Mouse (Mus musculus) kidney, adult 2 months (tissue): Measurements from ENCODE around the gene Ptpn14. TPM values are rescaled to one million over a fixed set of nuclear protein-coding genes. Genes with fewer than 3 reads are reported as not detected.

Source experiments
- DNase-seq: peaks from one replicate; pipeline ENCODE4 v3.0.0; 2021
- H3K27ac ChIP-seq: fragments of 200-500 bp; 2 replicates; pipeline ENCODE4 v1.5.1; 2012; ENCODE audit warnings: low read depth, low read length, control low read depth, inconsistent platforms; ENCODE audit not compliant: insufficient read depth
- H3K27me3 ChIP-seq: fragments of 200-500 bp; replicated peaks from 2 replicates; pipeline ENCODE4 v1.6.1; 2012; ENCODE audit warnings: mild to moderate bottlenecking, moderate library complexity, low read length, inconsistent platforms; ENCODE audit not compliant: control insufficient read depth, insufficient read depth
- H3K36me3 ChIP-seq: fragments of 200-500 bp; 2 replicates; pipeline ENCODE4 v1.6.1; 2012; ENCODE audit warnings: mild to moderate bottlenecking, moderate library complexity, low read length, inconsistent platforms; ENCODE audit not compliant: control insufficient read depth, insufficient read depth
- H3K4me1 ChIP-seq: fragments of 200-500 bp; 2 replicates; pipeline ENCODE4 v1.6.1; 2011; ENCODE audit warnings: low read length; ENCODE audit not compliant: control insufficient read depth, insufficient read depth
- H3K4me3 ChIP-seq: fragments of 200-500 bp; 2 replicates; pipeline ENCODE4 v1.5.1; 2011; ENCODE audit warnings: mild to moderate bottlenecking, low read depth, low read length, control low read depth; ENCODE audit not compliant: insufficient read depth
- CTCF ChIP-seq: fragments of 200-500 bp; conservative IDR thresholded peaks from 2 replicates; pipeline ENCODE4 v1.5.1; 2011; ENCODE audit warnings: low read depth, mild to moderate bottlenecking, control low read depth, low read length, moderate library complexity, mixed read lengths; ENCODE audit not compliant: insufficient read depth, insufficient read length
- POLR2A ChIP-seq: fragments of 200-500 bp; IDR thresholded peaks from one replicate; pipeline ENCODE4 v1.6.1; 2011; ENCODE audit warnings: low read depth, low read length, control low read depth
- WGBS: fragments of 180-500 bp; shearing (Covaris S2); methylation state at CpG from one replicate; pipeline ENCODE4 v1.1.7; 2018; 5-methylcytosine and 5-hydroxymethylcytosine counted together
- polyA plus RNA-seq: library from polyadenylated mRNA; depleted of rRNA; stranded (reverse); fragments of >200 nt; gene quantifications from 2 replicates; pipeline ENCODE4 v1.2.3, GENCODE M21; 2012

The Ptpn14 gene
- polyA plus RNA-seq, 1 experiment, result 11.2 TPM

DNA sequence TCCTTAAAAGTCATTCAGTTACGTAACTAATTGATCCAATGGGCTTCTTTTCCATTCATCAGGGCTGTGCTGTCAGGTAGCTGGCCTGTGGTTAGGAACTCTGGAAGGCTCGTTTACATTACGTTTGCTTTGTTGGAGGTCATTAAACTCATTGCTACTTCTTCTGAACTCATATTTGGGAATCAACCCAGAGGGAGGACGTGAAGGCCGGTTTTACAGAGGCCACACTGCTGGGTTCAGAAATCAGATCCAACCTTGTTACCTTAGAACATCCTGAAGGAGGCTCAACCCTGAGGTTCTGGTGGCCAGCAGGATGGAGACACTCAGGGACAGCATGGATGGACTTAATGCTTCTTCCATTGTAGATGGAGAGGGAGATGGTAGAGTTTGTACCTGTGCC is 124.0 kb downstream of the Ptpn14 start:
- Histone ChIP-seq H3K4me3 (no peak overlapping the region), H3K27me3 (no peaks in the 10 kb centered on the region), H3K27ac (no peak overlapping the region), H3K4me1 (no peaks in the 10 kb centered on the region), H3K36me3 (no peaks in the 10 kb centered on the region)
- TF ChIP-seq CTCF (no peak), POLR2A (no peak)
- DNase-seq, result no peak
- WGBS, result 79% methylated on average over 5 of the region's 5 CpGs

DNA sequence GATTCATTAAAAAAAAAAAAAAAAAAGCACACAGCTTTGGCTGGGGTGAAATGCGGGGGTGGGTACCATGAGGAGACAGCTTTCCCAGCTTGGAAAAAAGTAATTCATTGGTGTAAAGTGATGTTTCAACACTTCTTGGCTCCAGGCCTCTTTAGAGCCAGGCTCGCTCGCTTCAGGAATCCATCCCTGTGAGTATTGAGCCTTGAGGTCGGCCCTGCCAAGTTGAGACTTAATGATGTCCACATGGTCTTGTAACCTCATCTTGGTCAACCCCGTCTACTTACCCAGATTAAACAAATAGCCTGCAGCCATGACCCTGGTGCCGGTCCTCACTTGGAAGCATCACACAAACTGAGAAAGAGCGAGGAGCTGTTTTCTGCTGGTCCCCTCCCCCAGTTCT is 124.4 kb downstream of the Ptpn14 start:
- Histone ChIP-seq H3K36me3 (no peaks in the 10 kb centered on the region), H3K27ac (no peak overlapping the region), H3K27me3 (no peaks in the 10 kb centered on the region), H3K4me1 (no peaks in the 10 kb centered on the region), H3K4me3 (no peak overlapping the region)
- 82% methylated on average over 7 of the region's 7 CpGs for WGBS
- no peak for DNase-seq
- no peak for TF ChIP-seq POLR2A
- no peak for TF ChIP-seq CTCF

DNA sequence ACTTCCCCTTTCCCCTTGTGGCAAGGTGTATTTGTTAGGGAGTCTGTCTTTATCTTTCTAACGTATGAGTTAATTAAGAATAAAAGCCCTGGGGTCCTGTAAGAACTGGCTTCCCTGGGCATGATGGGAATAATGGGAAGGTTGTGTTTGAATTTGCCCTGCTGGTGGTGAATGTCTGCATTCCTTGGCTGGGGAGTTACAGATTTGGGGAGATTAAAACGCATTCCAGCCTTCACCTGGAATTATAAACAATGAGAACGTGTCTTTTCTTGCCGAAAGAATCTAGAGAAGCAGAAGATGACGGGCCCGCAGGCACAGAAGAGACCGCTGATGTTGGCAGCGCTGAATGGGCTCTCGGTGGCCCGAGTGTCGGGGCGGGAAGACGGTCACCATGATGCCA is 126.6 kb downstream of the Ptpn14 start:
- H3K36me3 ChIP-seq, result no peaks in the 10 kb centered on the region
- H3K4me3 ChIP-seq, result no peak overlapping the region
- 88% methylated on average over 13 of the region's 13 CpGs for WGBS

DNA sequence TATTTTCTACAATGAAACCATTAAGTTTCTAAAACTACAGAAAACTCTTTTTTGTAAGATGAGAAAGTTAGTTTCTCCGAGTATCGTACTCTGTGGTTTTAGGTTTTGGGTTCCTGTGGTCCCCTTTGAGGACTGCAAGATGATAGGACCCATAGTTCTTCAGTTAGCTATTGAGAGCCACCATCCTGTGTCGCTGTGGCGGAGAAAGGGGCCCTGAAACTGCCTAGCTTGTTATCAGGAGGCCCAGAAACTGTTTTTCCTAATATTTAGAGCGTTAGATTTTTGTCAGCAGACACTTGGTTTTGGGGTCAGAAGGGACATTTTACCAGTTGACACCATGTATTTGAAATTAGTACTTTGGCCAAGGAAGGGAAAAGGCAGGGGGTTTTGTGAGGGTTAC is 127.7 kb downstream of the Ptpn14 start:
- H3K27me3 ChIP-seq, result no peaks in the 10 kb centered on the region
- DNase-seq, result no peak
- no peaks in the 10 kb centered on the region for H3K36me3 ChIP-seq
- H3K4me3 ChIP-seq, result no peak overlapping the region
- no peak overlapping the region for H3K27ac ChIP-seq
- 96% methylated on average over 5 of the region's 5 CpGs for WGBS
- TF ChIP-seq POLR2A (no peak), CTCF (no peak)
- no peaks in the 10 kb centered on the region for H3K4me1 ChIP-seq

More for the DNA sequence above, 126.6 kb downstream of the Ptpn14 start:
- no peak for DNase-seq
- H3K27me3 ChIP-seq, result no peaks in the 10 kb centered on the region
- no peaks in the 10 kb centered on the region for H3K4me1 ChIP-seq
- H3K27ac ChIP-seq, result no peak overlapping the region
- TF ChIP-seq CTCF (no peak), POLR2A (no peak)

DNA sequence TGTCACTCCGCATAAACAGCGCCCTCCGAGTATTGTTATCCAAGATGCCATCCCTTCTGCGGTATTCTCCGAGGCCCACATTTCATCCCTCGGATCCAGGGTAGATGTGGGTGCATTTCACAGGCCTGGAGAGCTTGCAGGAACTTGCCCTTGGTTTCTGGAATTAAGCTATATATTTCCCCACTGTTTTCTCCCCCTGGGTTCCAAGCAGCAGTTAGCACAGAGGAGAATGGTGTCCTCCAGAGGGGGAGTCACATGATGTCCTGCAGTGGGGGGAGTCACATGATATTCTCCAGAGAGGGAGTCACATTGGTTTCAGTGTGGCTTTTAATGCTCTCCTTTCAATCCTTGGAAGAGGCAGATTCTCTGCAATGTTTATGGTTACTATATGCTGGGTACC is 130.3 kb downstream of the Ptpn14 start:
- H3K27ac ChIP-seq, result no peak overlapping the region
- H3K4me1 ChIP-seq, result no peaks in the 10 kb centered on the region
- DNase-seq, result no peak
- H3K27me3 ChIP-seq, result no peaks in the 10 kb centered on the region
- no peak for TF ChIP-seq CTCF
- TF ChIP-seq POLR2A, result no peak
- no peak overlapping the region for H3K4me3 ChIP-seq
- WGBS, result 92% methylated on average over 6 of the region's 6 CpGs
- H3K36me3 ChIP-seq, result no peaks in the 10 kb centered on the region

DNA sequence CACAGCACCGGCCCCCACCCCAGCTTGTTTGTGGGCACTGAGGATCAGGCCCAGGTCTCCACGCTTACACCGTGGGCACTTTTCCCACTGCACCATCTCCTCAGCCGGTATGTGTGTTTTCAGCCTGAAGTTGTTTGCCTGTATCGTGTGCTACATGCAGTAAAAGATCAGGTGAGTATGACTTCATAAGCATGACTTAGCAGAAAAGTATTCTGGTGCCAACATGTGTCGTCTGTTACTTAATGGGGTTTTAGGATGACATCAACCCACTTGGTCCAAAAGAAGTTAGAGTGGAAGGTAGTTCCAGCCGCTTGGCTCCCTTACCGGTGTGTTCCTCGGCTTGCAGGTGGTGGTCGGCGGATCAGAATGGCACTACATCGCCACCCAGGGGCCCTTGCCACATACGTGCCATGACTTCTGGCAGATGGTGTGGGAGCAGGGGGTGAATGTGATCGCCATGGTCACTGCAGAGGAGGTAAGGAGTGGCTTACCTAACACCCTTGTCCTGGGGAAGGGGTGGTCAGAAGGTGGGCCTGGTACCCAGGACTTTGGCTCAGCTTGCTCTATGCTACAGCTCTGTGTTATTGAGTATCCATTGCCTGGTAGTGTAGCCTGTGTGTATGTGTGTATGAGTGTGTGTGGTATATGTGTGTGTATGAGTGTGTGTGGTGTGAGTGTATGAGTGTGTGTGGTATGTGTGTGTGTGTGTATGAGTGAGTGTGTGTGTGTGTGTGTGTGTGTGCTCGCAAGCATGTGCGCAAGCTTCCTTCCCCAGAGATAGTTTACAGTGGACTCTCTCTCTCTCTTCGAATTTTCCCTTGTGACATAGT is 132.3 kb downstream of the Ptpn14 start:
- 79% methylated on average over 17 of the region's 17 CpGs for WGBS
- Histone ChIP-seq H3K27me3 (no peaks in the 10 kb centered on the region), H3K4me3 (no peak overlapping the region), H3K27ac (no peak overlapping the region), H3K36me3 (no peaks in the 10 kb centered on the region), H3K4me1 (no peaks in the 10 kb centered on the region)
- no peak for DNase-seq
- TF ChIP-seq CTCF (no peak; the same call in 1 of the 2 replicates), POLR2A (no peak)

DNA sequence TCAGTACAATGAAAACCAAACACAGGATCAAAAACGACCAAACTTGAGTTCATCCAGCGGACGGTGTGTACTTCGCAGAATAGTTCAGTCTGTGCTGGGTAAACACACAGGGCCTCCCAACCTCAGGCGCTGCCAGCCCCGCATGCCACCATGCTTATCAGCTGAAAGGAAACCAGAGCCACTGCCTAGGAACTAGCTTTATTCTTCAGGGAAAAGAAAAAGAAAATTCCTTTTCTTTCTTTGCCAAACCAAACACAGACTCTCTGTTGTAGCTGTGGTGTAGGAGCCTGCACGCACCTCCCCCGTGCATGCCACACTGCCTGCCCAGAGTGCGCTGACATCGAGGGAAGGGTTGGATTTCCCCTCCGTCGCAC is 132.9 kb downstream of the Ptpn14 start:
- Histone ChIP-seq H3K4me1 (no peaks in the 10 kb centered on the region), H3K36me3 (no peaks in the 10 kb centered on the region), H3K27ac (no peak overlapping the region), H3K4me3 (no peak overlapping the region), H3K27me3 (no peaks in the 10 kb centered on the region)
- TF ChIP-seq CTCF, result no peak
- no peak for TF ChIP-seq POLR2A
- WGBS, result 65% methylated on average over 12 of the region's 12 CpGs
- DNase-seq, result no peak

DNA sequence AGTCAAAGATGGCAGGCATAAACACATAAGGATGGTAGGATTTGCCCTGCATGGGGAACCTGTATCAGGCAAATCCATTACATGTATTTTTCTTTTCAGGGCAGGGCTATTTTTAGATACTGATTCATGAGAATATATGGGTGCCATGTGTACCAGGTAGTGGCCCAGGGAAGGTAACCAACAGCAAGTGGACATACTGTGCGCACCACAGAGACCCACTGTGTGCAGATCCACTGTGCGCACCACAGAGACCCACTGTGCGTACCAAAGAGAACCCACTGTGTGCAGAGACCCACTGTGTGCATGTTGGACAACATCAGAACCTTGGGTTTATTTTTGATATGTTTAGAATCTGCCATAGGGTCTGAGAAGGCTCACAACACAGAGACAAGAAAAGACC is 135.7 kb downstream of the Ptpn14 start:
- H3K4me3 ChIP-seq, result no peak overlapping the region
- DNase-seq, result no peak
- H3K36me3 ChIP-seq, result no peaks in the 10 kb centered on the region
- 92% methylated on average over 3 of the region's 3 CpGs for WGBS
- H3K27ac ChIP-seq, result no peak overlapping the region
- no peaks in the 10 kb centered on the region for H3K4me1 ChIP-seq
- TF ChIP-seq CTCF (no peak), POLR2A (no peak)
- H3K27me3 ChIP-seq, result no peaks in the 10 kb centered on the region
